Mouse (Mus musculus) kidney, embryonic 16.5 days (tissue): ENCODE measurements around the gene Gm49510. TPM values are rescaled to one million over a fixed set of nuclear protein-coding genes. Genes with fewer than 3 reads are reported as not detected.
A peak's percentile ranks its signal among the peaks of the same experiment; 100 is the strongest.
"Not testable (repeated sequence)": the region's sequence is repeated elsewhere in the genome, so short reads cannot be mapped to it uniquely, and the experiment has no call there.

Experiments
- ATAC-seq: fragments of 200-750 bp; cut with Nextera tagmentation; 2 replicates; pipeline ENCODE4 v1.8.0; 2017; ENCODE audit warnings: moderate TSS enrichment; ENCODE audit not compliant: low FRiP score, low TSS enrichment
- H3K27ac ChIP-seq: fragments of 300-500 bp; sonication (generic); 2 replicates; pipeline ENCODE4 v1.5.1; 2014; ENCODE audit warnings: low read length
- H3K27me3 ChIP-seq: fragments of 300-500 bp; sonication (generic); 2 replicates; pipeline ENCODE4 v1.6.1; 2014; ENCODE audit warnings: low read length, control low read depth, mixed read lengths; ENCODE audit not compliant: insufficient read depth
- H3K36me3 ChIP-seq: fragments of 300-500 bp; sonication (generic); 2 replicates; pipeline ENCODE4 v1.6.1; 2014; ENCODE audit warnings: low read length, control low read depth, mixed read lengths; ENCODE audit not compliant: insufficient read depth
- H3K4me1 ChIP-seq: fragments of 300-500 bp; sonication (generic); 2 replicates; pipeline ENCODE4 v1.6.1; 2014; ENCODE audit warnings: low read length, control low read depth, mixed read lengths; ENCODE audit not compliant: insufficient read depth
- H3K4me2 ChIP-seq: fragments of 300-500 bp; sonication (generic); replicated peaks from 2 replicates; pipeline ENCODE4 v1.6.1; 2014; ENCODE audit warnings: low read depth, low read length
- H3K4me3 ChIP-seq: fragments of 300-500 bp; sonication (generic); 2 replicates; pipeline ENCODE4 v1.5.1; 2014; ENCODE audit warnings: mild to moderate bottlenecking, low read length
- H3K9ac ChIP-seq: fragments of 300-500 bp; sonication (generic); replicated peaks from 2 replicates; pipeline ENCODE4 v1.6.1; 2014; ENCODE audit warnings: low read length
- H3K9me3 ChIP-seq: fragments of 300-500 bp; sonication (generic); 2 replicates; pipeline ENCODE4 v1.6.1; 2016; ENCODE audit warnings: low read length, control low read depth
- WGBS: fragments of 180-500 bp; shearing (Covaris S2); extraction: QIAGEN DNeasy Blood & Tissue Kit; methylation state at CpG from one replicate; pipeline ENCODE4 v1.1.7; 2014; 5-methylcytosine and 5-hydroxymethylcytosine counted together
- polyA plus RNA-seq: library from polyadenylated mRNA; unstranded; fragments of >200 nt; fragmentation: Nextera tagmentation; extraction: Ambion mirVana; gene quantifications from 2 replicates; pipeline ENCODE4 v1.2.1, GENCODE M21; 2015

The Gm49510 gene
- polyA plus RNA-seq, 1 experiment from 2014 or later, result 0.70 TPM

GRCm38 (mm10) chr15:78876991-78877809 lies 22.3 kb upstream of the Gm49510 start, which contains the start of gene Gga1:
Gene Gga1 (plus strand): TSS chr15:78877190.
- Histone ChIP-seq H3K27ac (peak within 1 kb of the TSS; percentile 100), H3K36me3 (peaks cover 17% of the 10 kb centered on the region), H3K9me3 (no peaks in the 10 kb centered on the region), H3K4me2 (peak within 1 kb of the TSS; percentile 72), H3K9ac (peak within 1 kb of the TSS; percentile 89), H3K4me3 (peak within 1 kb of the TSS; percentile 77), H3K4me1 (peaks cover 34% of the 10 kb centered on the region), H3K27me3 (no peaks in the 10 kb centered on the region)
- peak; percentile 92 for ATAC-seq
- under 1% methylated on average over 73 of the region's 95 CpGs for WGBS

GRCm38 (mm10) chr15:78877810-78878390 lies 21.6 kb upstream of the Gm49510 start:
- Histone ChIP-seq H3K4me2 (peak overlapping the region; percentile 72), H3K4me1 (peaks cover 32% of the 10 kb centered on the region), H3K36me3 (peaks cover 24% of the 10 kb centered on the region), H3K9me3 (no peaks in the 10 kb centered on the region), H3K9ac (peak overlapping the region; percentile 89), H3K27me3 (no peaks in the 10 kb centered on the region), H3K27ac (peak overlapping the region; percentile 100), H3K4me3 (peak overlapping the region; percentile 77)
- under 1% methylated on average over 15 of the region's 17 CpGs for whole genome bisulfite sequencing
- peak; percentile 8; the same call in 1 of the 2 replicates for ATAC-seq

GRCm38 (mm10) chr15:78878792-78879516 lies 20.5 kb upstream of the Gm49510 start:
- Histone ChIP-seq H3K9ac (peak overlapping the region; percentile 38; the same call in 1 of the 2 replicates), H3K4me2 (0 out of 2 replicates have a peak overlapping the region, but pooled peaks have one; percentile 12), H3K27ac (peak overlapping the region; percentile 68), H3K4me1 (peaks cover 32% of the 10 kb centered on the region), H3K36me3 (peaks cover 34% of the 10 kb centered on the region)
- H3K27me3 ChIP-seq, H3K4me3 ChIP-seq, ATAC-seq, H3K9me3 ChIP-seq: not testable (repeated sequence)
- 33% methylated on average over 7 of the region's 7 CpGs for WGBS

DNA sequence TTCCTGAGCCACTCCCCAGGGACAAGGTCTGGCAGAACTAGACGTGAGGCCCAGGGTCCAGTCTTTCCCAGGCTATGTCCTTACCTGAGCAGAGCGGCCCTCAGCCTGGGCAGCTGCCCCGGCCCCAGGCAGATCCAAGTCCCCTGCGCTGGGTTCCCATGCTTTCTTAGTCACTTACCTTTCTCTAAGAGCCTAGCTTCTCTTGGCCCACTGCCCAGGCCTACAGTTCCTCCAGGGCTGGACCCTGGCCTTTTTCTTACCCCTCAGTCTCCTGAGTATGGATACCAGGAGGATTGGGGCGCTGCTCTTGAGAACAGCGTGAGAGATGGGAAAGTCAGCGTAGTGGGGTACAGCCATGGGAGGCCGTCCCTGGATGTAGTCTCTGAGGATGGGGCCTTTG lies 19.0 kb upstream of the Gm49510 start:
- WGBS, result 91% methylated on average over 8 of the region's 8 CpGs
- Histone ChIP-seq H3K4me1 (peaks cover 27% of the 10 kb centered on the region), H3K27ac (no peak overlapping the region), H3K9me3 (no peaks in the 10 kb centered on the region), H3K4me3 (no peak overlapping the region), H3K36me3 (peaks cover 43% of the 10 kb centered on the region), H3K9ac (0 out of 2 replicates have a peak overlapping the region, but pooled peaks have one; percentile 35), H3K4me2 (no peak overlapping the region), H3K27me3 (no peaks in the 10 kb centered on the region)
- ATAC-seq, result no peak

GRCm38 (mm10) chr15:78881828-78882227 lies 17.6 kb upstream of the Gm49510 start:
- peaks cover 17% of the 10 kb centered on the region for H3K4me1 ChIP-seq
- no peak overlapping the region for H3K4me3 ChIP-seq
- ATAC-seq, result no peak
- H3K9ac ChIP-seq, result no peak overlapping the region
- peaks cover 57% of the 10 kb centered on the region for H3K36me3 ChIP-seq
- H3K4me2 ChIP-seq, result no peak overlapping the region
- no peaks in the 10 kb centered on the region for H3K9me3 ChIP-seq
- H3K27me3 ChIP-seq, result no peaks in the 10 kb centered on the region
- 87% methylated on average over 3 of the region's 3 CpGs for WGBS
- no peak overlapping the region for H3K27ac ChIP-seq

GRCm38 (mm10) chr15:78889401-78889853 lies 10.0 kb upstream of the Gm49510 start:
- 33% methylated on average over 13 of the region's 13 CpGs for WGBS
- ATAC-seq, result peak; percentile 50
- Histone ChIP-seq H3K9me3 (no peaks in the 10 kb centered on the region), H3K4me3 (no peak overlapping the region), H3K4me2 (no peak overlapping the region), H3K27ac (no peak overlapping the region; the same call in 1 of the 2 replicates), H3K27me3 (no peaks in the 10 kb centered on the region), H3K36me3 (peaks cover 61% of the 10 kb centered on the region), H3K9ac (no peak overlapping the region), H3K4me1 (peaks cover 37% of the 10 kb centered on the region)

- Histone ChIP-seq H3K36me3 (peaks cover 39% of the 10 kb centered on the region), H3K9ac (0 out of 2 replicates have a peak overlapping the region, but pooled peaks have one; percentile 20), H3K4me1 (peaks cover 54% of the 10 kb centered on the region), H3K9me3 (no peaks in the 10 kb centered on the region), H3K4me3 (no peak overlapping the region), H3K27ac (no peak overlapping the region), H3K4me2 (no peak overlapping the region), H3K27me3 (no peaks in the 10 kb centered on the region)
- 42% methylated on average over 7 of the region's 7 CpGs for WGBS
- no peak; the same call in 1 of the 2 replicates for ATAC-seq
These were observed 7.0 kb upstream of the Gm49510 start for GRCm38 (mm10) chr15:78892440-78892839.

GRCm38 (mm10) chr15:78894726-78895125 lies 4.7 kb upstream of the Gm49510 start:
- 61% methylated on average over 13 of the region's 13 CpGs for whole genome bisulfite sequencing

GRCm38 (mm10) chr15:78895741-78896140 lies 3.7 kb upstream of the Gm49510 start:
- no peak overlapping the region for H3K4me2 ChIP-seq
- H3K36me3 ChIP-seq, result peaks cover 22% of the 10 kb centered on the region
- peaks cover 68% of the 10 kb centered on the region for H3K4me1 ChIP-seq
- no peak overlapping the region for H3K4me3 ChIP-seq
- ATAC-seq, result no peak
- H3K9me3 ChIP-seq, result no peaks in the 10 kb centered on the region
- no peak overlapping the region for H3K27ac ChIP-seq
- H3K9ac ChIP-seq, result no peak overlapping the region
- WGBS, result 84% methylated on average over 2 of the region's 2 CpGs
- H3K27me3 ChIP-seq, result no peaks in the 10 kb centered on the region

More at GRCm38 (mm10) chr15:78894726-78895125, 4.7 kb upstream of the Gm49510 start:
- Histone ChIP-seq H3K4me2 (no peak overlapping the region), H3K4me3 (no peak overlapping the region), H3K27me3 (no peaks in the 10 kb centered on the region), H3K4me1 (peaks cover 61% of the 10 kb centered on the region), H3K9ac (peak overlapping the region; percentile 17), H3K36me3 (peaks cover 25% of the 10 kb centered on the region), H3K9me3 (no peaks in the 10 kb centered on the region), H3K27ac (peak overlapping the region; percentile 50; the same call in 1 of the 2 replicates)
- no peak for ATAC-seq
